Mouse (Mus musculus) cerebellum, postnatal 14 days (tissue): ENCODE data around the gene Kcnc3.

Experiments used
- DNase-seq, 2 experiments: peaks; one replicate each; pipeline ENCODE4 v3.0.0; 2021; ENCODE audit warnings: mixed read lengths in 2 of 2

Kcnc3 gene

GRCm38 (mm10) chr7:44571811-44572210 lies 18.7 kb upstream of the Kcnc3 start:
- no peak for DNase-seq

- no peak for DNase-seq
Observed at GRCm38 (mm10) chr7:44572213-44572701, 18.2 kb upstream of the Kcnc3 start, which contains the start of gene Napsa. Gene Napsa (plus strand): TSS chr7:44572380.

GRCm38 (mm10) chr7:44572956-44573484 lies 17.4 kb upstream of the Kcnc3 start:
- no peak for DNase-seq

GRCm38 (mm10) chr7:44576333-44576844 lies 14.1 kb upstream of the Kcnc3 start:
- DNase-seq: peak in 1 of 2 experiments; percentile 20

GRCm38 (mm10) chr7:44581637-44582036 lies 8.8 kb upstream of the Kcnc3 start:
- DNase-seq: no peak

GRCm38 (mm10) chr7:44582709-44583108 lies 7.8 kb upstream of the Kcnc3 start:
- DNase-seq: no peak

- no peak for DNase-seq
Observed at GRCm38 (mm10) chr7:44583146-44583545, 7.3 kb upstream of the Kcnc3 start.

GRCm38 (mm10) chr7:44584265-44584804 lies 6.1 kb upstream of the Kcnc3 start:
- no peak for DNase-seq

- no peak for DNase-seq
Observed at GRCm38 (mm10) chr7:44584921-44585320, 5.5 kb upstream of the Kcnc3 start.

GRCm38 (mm10) chr7:44585606-44586005 lies 4.9 kb upstream of the Kcnc3 start:
- no peak for DNase-seq

- DNase-seq: peak; percentile 76 to 81
Observed at GRCm38 (mm10) chr7:44586518-44586917, 3.9 kb upstream of the Kcnc3 start.

GRCm38 (mm10) chr7:44586930-44587329 lies 3.5 kb upstream of the Kcnc3 start:
- peak; percentile 90 for DNase-seq

- DNase-seq: no peak
Observed at GRCm38 (mm10) chr7:44587676-44588075, 2.8 kb upstream of the Kcnc3 start.

- peak; percentile 44 to 47 for DNase-seq
Observed at GRCm38 (mm10) chr7:44588338-44588737, 2.1 kb upstream of the Kcnc3 start.

GRCm38 (mm10) chr7:44589149-44589548 lies 1.3 kb upstream of the Kcnc3 start:
- peak; percentile 94 to 95 for DNase-seq

GRCm38 (mm10) chr7:44589946-44590345 lies 518 bp upstream of the Kcnc3 start:
- DNase-seq: peak; percentile 63 to 74

- DNase-seq: peak; percentile 64 to 73
Observed at GRCm38 (mm10) chr7:44591348-44592116, 1.1 kb downstream of the Kcnc3 start.

- DNase-seq: peak; percentile 58 to 72
Observed at GRCm38 (mm10) chr7:44593051-44593450, 2.6 kb downstream of the Kcnc3 start.

- DNase-seq: peak; percentile 99
Observed at GRCm38 (mm10) chr7:44593775-44594174, 3.3 kb downstream of the Kcnc3 start.

- peak; percentile 93 for DNase-seq
Observed at GRCm38 (mm10) chr7:44594291-44594690, 3.8 kb downstream of the Kcnc3 start.

GRCm38 (mm10) chr7:44595131-44595561 lies 4.7 kb downstream of the Kcnc3 start:
- DNase-seq: peak; percentile 35 to 45

- DNase-seq: peak in 1 of 2 experiments; percentile 23
Observed at GRCm38 (mm10) chr7:44596051-44596450, 5.6 kb downstream of the Kcnc3 start.

- DNase-seq: peak in 1 of 2 experiments; percentile 29
Observed at GRCm38 (mm10) chr7:44596996-44597538, 6.6 kb downstream of the Kcnc3 start.
